Mouse (Mus musculus) gastrocnemius, postnatal 14 days (tissue): ENCODE results near the gene Nfkbil1. TPM values are rescaled to one million over a fixed set of nuclear protein-coding genes. Genes with fewer than 3 reads are reported as not detected.

ENCODE experiments used
- DNase-seq: peaks from one replicate; pipeline ENCODE4 v3.0.0; 2021; ENCODE audit warnings: mixed read lengths
- intact Hi-C: fragments of 180-260 bp; cut with DNase I; formaldehyde crosslinking; loops from one replicate; pipeline ENCODE4 v1.15.1; 2025; ENCODE audit warnings: low total_unique reads
- total RNA-seq, 2 experiments: library from RNA; stranded (reverse); gene quantifications; 2 replicates each; pipeline ENCODE4 v1.2.3; 2021

Nfkbil1 gene
- total RNA-seq, 2 experiments from 2014 or later = 7.6 to 7.9 TPM

- DNase-seq = no peak
- intact Hi-C loops = no loop called here
Observed at GRCm38 (mm10) chr17:35255704-35256103, 20.1 kb upstream of the Nfkbil1 start.

- no peak for DNase-seq
- intact Hi-C loops = no loop called here
Observed at GRCm38 (mm10) chr17:35255301-35255700, 19.7 kb upstream of the Nfkbil1 start.

GRCm38 (mm10) chr17:35254241-35255098 lies 18.9 kb upstream of the Nfkbil1 start:
- DNase-seq = no peak
- intact Hi-C loops = no loop called here

- intact Hi-C loops = no loop called here
Observed at GRCm38 (mm10) chr17:35253293-35254093, 17.9 kb upstream of the Nfkbil1 start.

GRCm38 (mm10) chr17:35252619-35253292 lies 17.2 kb upstream of the Nfkbil1 start:
- no peak for DNase-seq
- intact Hi-C loops = no loop called here

More at GRCm38 (mm10) chr17:35253293-35254093, 17.9 kb upstream of the Nfkbil1 start:
- DNase-seq = no peak

GRCm38 (mm10) chr17:35251981-35252380 lies 16.4 kb upstream of the Nfkbil1 start:
- intact Hi-C loops = no loop called here
- no peak for DNase-seq

- intact Hi-C loops = no loop called here
Observed at GRCm38 (mm10) chr17:35251162-35251719, 15.6 kb upstream of the Nfkbil1 start.

GRCm38 (mm10) chr17:35250348-35251120 lies 14.9 kb upstream of the Nfkbil1 start:
- DNase-seq = no peak
- intact Hi-C loops = no loop called here

More at GRCm38 (mm10) chr17:35251162-35251719, 15.6 kb upstream of the Nfkbil1 start:
- no peak for DNase-seq

- intact Hi-C loops = no loop called here
Observed at GRCm38 (mm10) chr17:35249451-35250197, 14.0 kb upstream of the Nfkbil1 start.

GRCm38 (mm10) chr17:35248986-35249385 lies 13.4 kb upstream of the Nfkbil1 start:
- intact Hi-C loops = no loop called here
- DNase-seq = no peak

More at GRCm38 (mm10) chr17:35249451-35250197, 14.0 kb upstream of the Nfkbil1 start:
- DNase-seq = no peak

GRCm38 (mm10) chr17:35247144-35247543 lies 11.6 kb upstream of the Nfkbil1 start:
- no peak for DNase-seq
- intact Hi-C loops = no loop called here

- intact Hi-C loops = no loop called here
- DNase-seq = no peak
Observed at GRCm38 (mm10) chr17:35245731-35246623, 10.4 kb upstream of the Nfkbil1 start.

- intact Hi-C loops = no loop called here
- no peak for DNase-seq
Observed at GRCm38 (mm10) chr17:35244999-35245398, 9.4 kb upstream of the Nfkbil1 start.

GRCm38 (mm10) chr17:35243086-35243485 lies 7.5 kb upstream of the Nfkbil1 start:
- DNase-seq = peak; percentile 64
- intact Hi-C loops = no loop called here

GRCm38 (mm10) chr17:35242015-35242941 lies 6.7 kb upstream of the Nfkbil1 start:
- intact Hi-C loops = no loop called here
- peak; percentile 61 for DNase-seq
